Mouse (Mus musculus): ENCODE data around the gene AI854703. TPM values are rescaled to one million over a fixed set of nuclear protein-coding genes. Genes with fewer than 3 reads are reported as not detected.

Gene AI854703
- 0.98 and 1.3 TPM in 2 replicates for polyA plus RNA-seq (2012; rRNA removed)

- Histone ChIP-seq H3K4me1 (ENCODE audit: control insufficient read depth, insufficient read depth, low read length) (no peaks in the 10 kb centered on the region), H3K4me3 (replicated peaks; ENCODE audit: extremely low read depth, low read depth, low read length) (peak within 1 kb of the TSS; percentile 47)
- 47% methylated on average over 8 of the region's 8 CpGs for WGBS
- DNase-seq: no peak
- no peak for TF ChIP-seq CTCF (IDR thresholded peaks at IDR 0.05; ENCODE audit: insufficient read depth, low read length)
- TF ChIP-seq POLR2A (IDR thresholded peaks at IDR 0.05; ENCODE audit: borderline replicate concordance, extremely low read depth, low read depth, low read length): no peak
Observed at GRCm38 (mm10) chr6:48626464-48626863, at the start of gene AI854703. AI854703 (plus strand) TSS chr6:48626764.

DNA sequence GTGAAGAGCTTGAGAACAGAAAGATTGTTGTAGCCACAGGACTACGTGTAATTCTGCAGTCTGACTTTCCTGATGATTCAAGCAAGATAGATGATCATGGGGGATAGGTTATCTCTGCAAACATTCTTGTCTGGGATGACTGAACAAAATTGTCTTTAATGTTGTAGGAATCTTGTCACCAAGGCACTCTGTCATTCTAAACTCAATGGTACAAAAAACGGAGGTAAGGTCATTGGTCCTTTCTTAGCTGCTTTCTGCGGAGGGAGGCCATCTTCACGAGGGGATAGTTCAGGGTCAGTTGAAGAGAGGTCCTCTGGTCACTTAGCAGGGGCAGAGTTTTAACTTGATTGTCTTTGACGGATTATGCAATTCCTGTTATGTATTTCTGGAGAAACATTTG lies 47.8 kb upstream of the AI854703 start:
- WGBS: 27% methylated on average over 5 of the region's 5 CpGs
- Histone ChIP-seq H3K4me1 (ENCODE audit: control insufficient read depth, insufficient read depth, low read length) (no peaks in the 10 kb centered on the region), H3K4me3 (replicated peaks; ENCODE audit: extremely low read depth, low read depth, low read length) (no peak overlapping the region)
- TF ChIP-seq POLR2A (IDR thresholded peaks at IDR 0.05; ENCODE audit: borderline replicate concordance, extremely low read depth, low read depth, low read length) (no peak), CTCF (IDR thresholded peaks at IDR 0.05; ENCODE audit: insufficient read depth, low read length) (no peak)
- no peak for DNase-seq

DNA sequence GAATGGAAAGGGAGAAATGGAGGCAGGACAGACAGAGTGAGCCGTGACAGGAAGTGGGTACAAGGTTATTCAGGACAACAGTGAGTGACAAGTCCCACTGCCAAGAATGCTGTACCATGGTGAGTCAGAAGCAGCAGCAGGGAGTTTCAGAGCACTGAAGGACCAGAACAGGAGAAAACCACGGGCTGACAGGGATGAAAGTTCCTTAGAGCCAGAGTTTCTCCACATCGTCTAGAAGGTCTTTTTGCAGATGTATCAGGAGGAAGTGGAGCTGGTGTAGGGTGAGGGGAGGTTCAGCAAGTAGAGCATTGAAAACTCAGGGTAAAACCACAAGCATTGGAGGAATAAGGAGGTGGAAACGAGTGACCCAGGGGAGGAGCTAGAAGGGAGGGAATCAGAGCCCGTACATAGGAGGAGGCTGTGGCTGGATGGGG lies 47.3 kb upstream of the AI854703 start:
- no peak for DNase-seq
- H3K4me1 ChIP-seq (ENCODE audit: control insufficient read depth, insufficient read depth, low read length): no peaks in the 10 kb centered on the region
- no peak overlapping the region for H3K4me3 ChIP-seq (replicated peaks; ENCODE audit: extremely low read depth, low read depth, low read length)
- TF ChIP-seq CTCF (IDR thresholded peaks at IDR 0.05; ENCODE audit: insufficient read depth, low read length) (no peak), POLR2A (IDR thresholded peaks at IDR 0.05; ENCODE audit: borderline replicate concordance, extremely low read depth, low read depth, low read length) (no peak)
- 12% methylated on average over 5 of the region's 5 CpGs for WGBS

DNA sequence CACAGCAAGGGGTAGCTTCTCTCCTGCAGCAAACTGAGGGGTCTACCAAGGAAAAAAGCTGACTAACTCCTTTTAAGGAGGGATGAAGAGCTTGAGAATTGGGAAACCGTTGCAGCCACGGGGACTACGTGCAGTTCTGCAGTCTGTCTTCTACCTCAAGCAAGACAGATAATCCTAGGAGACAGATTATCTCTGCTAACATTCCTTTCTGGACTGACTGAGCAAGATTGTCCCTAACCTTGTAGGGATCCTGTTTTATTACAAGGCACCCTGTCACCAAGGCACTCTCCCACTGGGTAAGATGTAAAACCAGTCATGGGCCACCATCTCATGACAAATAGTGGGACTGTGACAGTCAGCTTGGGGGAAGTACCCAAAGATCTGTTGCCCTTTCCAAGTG lies 45.3 kb upstream of the AI854703 start:
- no peak overlapping the region for H3K4me3 ChIP-seq (replicated peaks; ENCODE audit: extremely low read depth, low read depth, low read length)
- H3K4me1 ChIP-seq (ENCODE audit: control insufficient read depth, insufficient read depth, low read length): no peaks in the 10 kb centered on the region
- 41% methylated on average over 3 of the region's 3 CpGs for WGBS
- no peak for DNase-seq
- no peak for TF ChIP-seq POLR2A (IDR thresholded peaks at IDR 0.05; ENCODE audit: borderline replicate concordance, extremely low read depth, low read depth, low read length)
- TF ChIP-seq CTCF (IDR thresholded peaks at IDR 0.05; ENCODE audit: insufficient read depth, low read length): no peak

- 75% methylated on average over 3 of the region's 3 CpGs for WGBS
- no peaks in the 10 kb centered on the region for H3K4me1 ChIP-seq (ENCODE audit: control insufficient read depth, insufficient read depth, low read length)
- no peak for DNase-seq
- no peak overlapping the region for H3K4me3 ChIP-seq (replicated peaks; ENCODE audit: extremely low read depth, low read depth, low read length)
- TF ChIP-seq POLR2A (IDR thresholded peaks at IDR 0.05; ENCODE audit: borderline replicate concordance, extremely low read depth, low read depth, low read length) (no peak), CTCF (IDR thresholded peaks at IDR 0.05; ENCODE audit: insufficient read depth, low read length) (no peak)
Observed at GRCm38 (mm10) chr6:48582037-48582436, 44.5 kb upstream of the AI854703 start.

DNA sequence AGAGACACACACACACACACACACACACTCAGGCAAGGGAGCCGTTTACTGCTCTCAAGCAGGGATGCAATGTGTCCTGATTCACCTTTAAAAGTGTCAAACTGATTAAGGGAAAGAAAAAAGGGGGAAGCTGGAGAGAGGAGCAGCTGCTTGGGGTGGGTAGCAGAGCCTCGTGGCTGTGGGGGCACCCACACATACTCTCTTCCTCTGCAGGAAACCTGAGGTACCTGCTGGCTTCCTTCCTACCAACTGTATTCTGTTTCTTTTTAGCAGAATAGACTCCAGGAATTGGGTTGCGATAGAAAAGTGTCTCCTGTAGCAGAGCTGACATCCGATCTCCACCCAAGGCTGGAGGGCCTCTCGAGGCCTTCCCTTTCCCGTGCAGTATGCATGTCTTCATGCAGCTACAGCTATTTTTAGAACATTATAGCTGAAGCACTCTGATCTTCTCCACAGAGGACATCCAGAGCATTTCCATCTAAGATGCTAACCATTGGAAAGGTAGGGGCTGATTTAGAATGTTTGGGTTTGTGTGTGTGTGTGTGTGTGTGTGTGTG lies 37.3 kb upstream of the AI854703 start, which contains the start of gene Gm45021:
TSS of gene Gm45021 (plus strand) at position 417 of the 557 bp plus-strand sequence.
- 17% methylated on average over 6 of the region's 6 CpGs for WGBS
- H3K4me1 ChIP-seq (ENCODE audit: control insufficient read depth, insufficient read depth, low read length): no peaks in the 10 kb centered on the region
- H3K4me3 ChIP-seq (replicated peaks; ENCODE audit: extremely low read depth, low read depth, low read length): no peak within 1 kb of the TSS
- no peak for TF ChIP-seq POLR2A (IDR thresholded peaks at IDR 0.05; ENCODE audit: borderline replicate concordance, extremely low read depth, low read depth, low read length)
- no peak for TF ChIP-seq CTCF (IDR thresholded peaks at IDR 0.05; ENCODE audit: insufficient read depth, low read length)
- DNase-seq: no peak

DNA sequence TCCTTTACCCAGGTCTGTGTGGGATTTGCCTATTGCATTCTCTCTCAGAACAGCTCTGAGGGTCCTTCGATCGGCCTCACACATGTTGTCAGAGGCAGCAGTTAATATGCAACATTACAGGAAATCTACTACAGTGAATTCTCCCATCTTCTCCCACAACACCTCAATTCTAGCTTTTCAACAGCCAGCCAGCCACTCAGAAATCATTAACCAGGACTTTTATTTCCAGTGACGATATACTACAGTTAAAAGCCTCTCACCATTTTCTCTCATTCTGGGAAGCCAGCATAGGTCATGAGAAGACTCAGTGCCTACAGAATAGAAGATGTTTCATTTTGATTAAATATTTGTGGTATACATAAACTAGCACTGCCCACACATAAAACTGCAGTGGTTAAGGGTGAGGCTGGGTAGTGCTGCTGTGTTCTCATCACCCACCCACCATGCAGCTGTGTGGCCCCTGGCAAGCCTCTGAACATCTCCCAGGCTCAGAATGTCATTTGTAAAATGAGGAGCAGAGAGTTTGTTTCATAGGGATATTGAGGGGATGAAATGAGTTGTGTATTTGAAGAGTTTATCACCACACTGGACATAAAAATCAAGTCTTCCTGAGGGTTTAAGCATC lies 35.2 kb upstream of the AI854703 start:
- 82% methylated on average over 3 of the region's 3 CpGs for WGBS
- no peak overlapping the region for H3K4me3 ChIP-seq (replicated peaks; ENCODE audit: extremely low read depth, low read depth, low read length)
- DNase-seq: no peak
- TF ChIP-seq POLR2A (IDR thresholded peaks at IDR 0.05; ENCODE audit: borderline replicate concordance, extremely low read depth, low read depth, low read length) (no peak), CTCF (IDR thresholded peaks at IDR 0.05; ENCODE audit: insufficient read depth, low read length) (no peak)
- 0 out of 2 replicates have a peak, but pooled peaks cover 3% of the 10 kb centered on the region for H3K4me1 ChIP-seq (ENCODE audit: control insufficient read depth, insufficient read depth, low read length)

DNA sequence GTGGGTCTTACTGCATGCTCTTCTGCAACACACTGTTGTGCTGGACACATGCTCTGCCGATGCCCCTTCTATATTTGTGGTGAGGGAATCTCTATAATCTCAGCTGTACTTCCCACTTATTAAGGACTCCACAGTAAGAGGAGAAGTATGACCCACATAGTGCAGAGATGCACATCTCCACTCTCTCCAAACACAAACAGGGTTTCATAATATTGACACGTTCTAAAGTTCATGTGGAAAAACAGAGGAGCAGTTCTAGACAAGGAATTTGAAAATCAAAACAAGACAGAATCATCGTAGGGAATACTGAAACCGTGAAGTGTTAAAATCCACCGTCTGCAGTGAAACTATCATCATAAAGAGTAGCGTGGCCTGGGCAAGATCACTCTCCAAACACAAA lies 34.7 kb upstream of the AI854703 start:
- WGBS: 81% methylated on average over 6 of the region's 6 CpGs
- DNase-seq: no peak
- Histone ChIP-seq H3K4me3 (replicated peaks; ENCODE audit: extremely low read depth, low read depth, low read length) (no peak overlapping the region), H3K4me1 (ENCODE audit: control insufficient read depth, insufficient read depth, low read length) (0 out of 2 replicates have a peak, but pooled peaks cover 3% of the 10 kb centered on the region)
- no peak for TF ChIP-seq POLR2A (IDR thresholded peaks at IDR 0.05; ENCODE audit: borderline replicate concordance, extremely low read depth, low read depth, low read length)
- TF ChIP-seq CTCF (IDR thresholded peaks at IDR 0.05; ENCODE audit: insufficient read depth, low read length): no peak

- 8% methylated on average over 42 of the region's 45 CpGs for WGBS
- H3K4me1 ChIP-seq (ENCODE audit: control insufficient read depth, insufficient read depth, low read length): 0 out of 2 replicates have a peak, but pooled peaks cover 3% of the 10 kb centered on the region
- TF ChIP-seq CTCF (IDR thresholded peaks at IDR 0.05; ENCODE audit: insufficient read depth, low read length) (0 out of 2 replicates have a peak, but pooled peaks have one; percentile 20), POLR2A (IDR thresholded peaks at IDR 0.05; ENCODE audit: borderline replicate concordance, extremely low read depth, low read depth, low read length) (peak; percentile 43; the same call in 1 of the 2 replicates)
- DNase-seq: peak; percentile 94
- peak within 1 kb of the TSS; percentile 88 for H3K4me3 ChIP-seq (replicated peaks; ENCODE audit: extremely low read depth, low read depth, low read length)
Observed at GRCm38 (mm10) chr6:48593158-48594042, 33.2 kb upstream of the AI854703 start, which contains the start of the genes Repin1 and Gm44965. Repin1 (plus strand) TSS chr6:48593883. Gm44965 (plus strand) TSS chr6:48593941.
